Mouse (Mus musculus) 3134 (cell line): Measurements from ENCODE around the gene Cldnd1.

Experiments
- DNase-seq: peaks from one replicate; pipeline ENCODE4 v3.0.0-alpha.2; 2011; ENCODE audit warnings: low spot score; ENCODE audit not compliant: insufficient read length; ENCODE audit errors: extremely low read depth

Gene Cldnd1

GRCm38 (mm10) chr16:58707276-58707905, 20.3 kb upstream of the Cldnd1 start:
- no peak for DNase-seq

- no peak for DNase-seq
Observed at GRCm38 (mm10) chr16:58708601-58709475, 18.9 kb upstream of the Cldnd1 start.

GRCm38 (mm10) chr16:58709536-58709935, 18.2 kb upstream of the Cldnd1 start:
- DNase-seq = no peak

- no peak for DNase-seq
Observed at GRCm38 (mm10) chr16:58712221-58712620, 15.5 kb upstream of the Cldnd1 start.

GRCm38 (mm10) chr16:58713128-58713527, 14.6 kb upstream of the Cldnd1 start:
- no peak for DNase-seq

- no peak for DNase-seq
Observed at GRCm38 (mm10) chr16:58715018-58715417, 12.7 kb upstream of the Cldnd1 start.

- DNase-seq = no peak
Observed at GRCm38 (mm10) chr16:58718666-58719120, 9.0 kb upstream of the Cldnd1 start, which contains the start of gene Gpr15. Gpr15 (minus strand) TSS chr16:58719070.

GRCm38 (mm10) chr16:58722292-58722691, 5.4 kb upstream of the Cldnd1 start:
- DNase-seq = no peak

- DNase-seq = no peak
Observed at GRCm38 (mm10) chr16:58726680-58727476, 832 bp upstream of the Cldnd1 start.

GRCm38 (mm10) chr16:58728176-58728671, 514 bp downstream of the Cldnd1 start:
- no peak for DNase-seq

- DNase-seq = no peak
Observed at GRCm38 (mm10) chr16:58738205-58738604, 10.5 kb downstream of the Cldnd1 start.

GRCm38 (mm10) chr16:58738800-58739199, 11.1 kb downstream of the Cldnd1 start:
- no peak for DNase-seq

GRCm38 (mm10) chr16:58740751-58741150, 13.0 kb downstream of the Cldnd1 start:
- DNase-seq = no peak

GRCm38 (mm10) chr16:58746715-58747114, 19.0 kb downstream of the Cldnd1 start:
- no peak for DNase-seq

- no peak for DNase-seq
Observed at GRCm38 (mm10) chr16:58751314-58751713, 23.6 kb downstream of the Cldnd1 start.

- no peak for DNase-seq
Observed at GRCm38 (mm10) chr16:58756191-58756590, 28.5 kb downstream of the Cldnd1 start.

- DNase-seq = no peak
Observed at GRCm38 (mm10) chr16:58763076-58763475, 35.4 kb downstream of the Cldnd1 start, which contains the start of gene Olfr172. Olfr172 (minus strand) TSS chr16:58763176.
